Mouse (Mus musculus) stomach, postnatal 0 days (tissue): ENCODE measurements at regions not wholly inside any gene's neighbourhood (a gene's known extent, or its start where the extent isn't known, plus 50 kb on each side); places are given as distances from the start of the nearest gene placed in this dataset.

Experiments used
- ATAC-seq: fragments of 200-750 bp; cut with Nextera tagmentation; 2 replicates; pipeline ENCODE4 v1.8.0; 2017; ENCODE audit not compliant: low FRiP score, low TSS enrichment
- DNase-seq: peaks from one replicate; pipeline ENCODE4 v3.0.0-alpha.2; 2016; ENCODE audit warnings: low spot score
- H3K27ac ChIP-seq: fragments of 300-500 bp; sonication (generic); replicated peaks from 2 replicates; pipeline ENCODE4 v1.5.1; 2014; ENCODE audit warnings: mild to moderate bottlenecking, control low read depth
- H3K27me3 ChIP-seq: fragments of 300-500 bp; sonication (generic); 2 replicates; pipeline ENCODE4 v1.6.1; 2014; ENCODE audit warnings: low read length; ENCODE audit not compliant: control insufficient read depth, insufficient read depth
- H3K36me3 ChIP-seq: fragments of 300-500 bp; sonication (generic); 2 replicates; pipeline ENCODE4 v1.6.1; 2014; ENCODE audit warnings: low read length, mixed read lengths; ENCODE audit not compliant: control insufficient read depth, insufficient read depth
- H3K4me1 ChIP-seq: fragments of 300-500 bp; sonication (generic); replicated peaks from 2 replicates; pipeline ENCODE4 v1.6.1; 2014; ENCODE audit warnings: antibody characterized with exemption; ENCODE audit not compliant: control insufficient read depth, insufficient read depth
- H3K4me2 ChIP-seq: fragments of 300-500 bp; sonication (generic); replicated peaks from 2 replicates; pipeline ENCODE4 v1.6.1; 2014; ENCODE audit warnings: low read depth, mild to moderate bottlenecking, control low read depth, moderate library complexity
- H3K4me3 ChIP-seq: fragments of 300-500 bp; sonication (generic); 2 replicates; pipeline ENCODE4 v1.5.1; 2014; ENCODE audit warnings: low read depth, low read length, control low read depth
- H3K9ac ChIP-seq: fragments of 300-500 bp; sonication (generic); 2 replicates; pipeline ENCODE4 v1.6.1; 2014; ENCODE audit warnings: mild to moderate bottlenecking, low read length, control low read depth, mixed read lengths
- H3K9me3 ChIP-seq: fragments of 300-500 bp; sonication (generic); 2 replicates; pipeline ENCODE4 v1.6.1; 2016; ENCODE audit warnings: low read length; ENCODE audit not compliant: control insufficient read depth
- CTCF ChIP-seq: IDR thresholded peaks from 2 replicates; pipeline ENCODE4 v1.5.1; 2016; ENCODE audit warnings: antibody characterized with exemption, low read depth, mild to moderate bottlenecking, moderate library complexity
- EP300 ChIP-seq: optimal IDR thresholded peaks from 2 replicates; pipeline ENCODE3; 2016; ENCODE audit warnings: antibody characterized with exemption
- WGBS: fragments of 180-500 bp; shearing (Covaris S2); extraction: QIAGEN DNeasy Blood & Tissue Kit; methylation state at CpG from one replicate; pipeline ENCODE4 v1.1.7; 2014; 5-methylcytosine and 5-hydroxymethylcytosine counted together

DNA sequence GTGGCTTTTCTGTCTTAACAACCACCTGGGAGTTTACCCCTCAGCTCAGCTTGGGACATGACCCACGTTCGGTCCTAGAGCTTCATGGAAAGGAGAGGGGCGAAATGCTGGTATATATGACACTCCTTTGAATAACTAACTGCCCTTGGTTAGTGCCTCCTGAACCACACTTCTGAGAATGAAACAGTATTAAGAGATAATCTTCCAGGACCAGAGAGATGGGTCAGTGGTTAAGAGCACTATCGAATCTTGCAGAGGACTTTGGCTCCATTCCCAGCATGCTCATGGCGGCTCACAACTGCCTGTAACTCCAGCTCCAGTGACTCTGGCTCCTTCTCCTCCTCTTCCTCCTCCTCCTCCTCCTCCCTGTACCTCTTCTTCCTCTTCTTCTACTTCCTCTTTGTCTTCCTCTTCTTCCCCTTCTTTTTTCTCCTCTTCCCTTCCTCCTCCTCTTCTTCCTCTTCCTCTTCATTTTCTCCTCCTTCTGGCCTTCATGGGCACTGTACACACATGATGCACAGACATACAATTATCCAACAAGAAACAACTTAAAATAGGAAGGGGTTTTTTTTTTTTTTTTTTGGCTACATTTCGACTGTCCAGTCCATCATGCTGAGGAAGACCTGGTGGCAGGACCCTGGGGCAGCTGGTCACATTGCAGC is 71.0 kb upstream of the Ctnnb1 start:
- Histone ChIP-seq H3K4me1 (no peaks in the 10 kb centered on the region), H3K27ac (no peak overlapping the region), H3K9me3 (no peaks in the 10 kb centered on the region), H3K36me3 (no peaks in the 10 kb centered on the region), H3K4me2 (no peak overlapping the region), H3K27me3 (no peaks in the 10 kb centered on the region), H3K4me3 (no peak overlapping the region), H3K9ac (no peak overlapping the region)
- ATAC-seq (no peak), DNase-seq (no peak)
- TF ChIP-seq CTCF (no peak), EP300 (no peak)
- 84% methylated on average over 6 of the region's 6 CpGs for WGBS

DNA sequence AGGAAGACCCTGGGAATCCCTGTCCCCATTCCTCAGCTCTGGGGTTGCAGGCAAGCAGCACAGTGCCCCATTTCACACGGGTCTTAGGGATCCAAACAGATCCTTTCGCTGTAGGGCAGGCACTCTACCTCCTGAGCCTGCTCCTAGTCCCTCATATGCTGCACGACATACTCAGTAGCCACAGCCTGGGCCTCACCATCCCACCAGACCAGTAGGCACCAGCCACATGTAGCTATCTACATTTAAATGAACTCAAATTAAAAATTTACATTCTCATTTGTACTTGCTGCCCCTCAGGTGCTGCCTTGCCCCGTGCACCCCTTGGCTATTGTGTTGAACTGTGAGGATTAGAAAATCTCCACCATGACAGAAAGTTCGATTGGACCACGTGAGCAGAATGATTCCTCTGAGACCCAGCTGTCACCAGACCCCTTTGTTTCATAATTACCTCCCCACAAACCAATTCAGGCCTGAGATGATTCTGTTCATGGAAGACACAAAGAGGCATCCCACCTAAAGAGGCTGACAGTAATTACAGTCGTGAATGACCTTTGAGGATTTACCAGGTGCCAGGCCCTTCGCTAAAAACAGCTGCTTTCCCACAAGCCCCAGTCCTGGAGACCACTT is 67.9 kb upstream of the Ctnnb1 start:
- ATAC-seq (no peak), DNase-seq (no peak)
- no peaks in the 10 kb centered on the region for H3K36me3 ChIP-seq
- H3K27me3 ChIP-seq = no peaks in the 10 kb centered on the region
- H3K27ac ChIP-seq = no peak overlapping the region
- no peak overlapping the region for H3K9ac ChIP-seq
- no peak overlapping the region for H3K4me2 ChIP-seq
- no peaks in the 10 kb centered on the region for H3K9me3 ChIP-seq
- no peaks in the 10 kb centered on the region for H3K4me1 ChIP-seq
- 78% methylated on average over 8 of the region's 8 CpGs for WGBS
- no peak overlapping the region for H3K4me3 ChIP-seq
- no peak for TF ChIP-seq EP300
- no peak for TF ChIP-seq CTCF

DNA sequence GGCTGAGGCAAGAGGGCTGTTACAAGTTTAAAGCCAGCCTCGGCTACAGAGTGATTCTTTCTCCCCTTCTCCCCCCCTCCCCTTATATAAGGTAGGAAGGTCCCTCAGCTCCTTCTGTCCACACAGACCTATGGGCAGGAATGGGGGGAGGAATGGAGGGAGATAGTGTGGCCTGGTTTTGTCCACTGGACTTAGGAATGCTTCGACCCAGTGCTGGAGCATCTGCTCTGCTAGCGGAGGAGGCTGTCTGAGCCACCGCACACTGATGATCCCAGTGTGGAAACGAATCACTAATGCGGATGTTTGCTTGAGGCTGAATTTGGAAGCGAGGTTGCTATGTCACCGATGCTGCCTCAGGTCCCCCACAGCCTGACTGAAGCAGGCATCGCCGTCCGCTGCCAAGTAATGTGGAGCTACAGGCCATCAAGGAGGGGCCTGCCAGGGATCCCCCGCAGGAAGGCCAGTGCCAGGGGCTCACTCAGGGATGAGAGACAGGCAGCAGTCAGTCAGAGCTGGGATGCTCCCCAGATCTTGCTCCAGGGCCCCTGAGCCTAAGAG is 67.1 kb upstream of the Ctnnb1 start:
- no peaks in the 10 kb centered on the region for H3K27me3 ChIP-seq
- no peak overlapping the region for H3K4me2 ChIP-seq
- no peak overlapping the region for H3K9ac ChIP-seq
- H3K4me1 ChIP-seq = no peaks in the 10 kb centered on the region; the same call in 1 of the 2 replicates
- no peak overlapping the region for H3K27ac ChIP-seq
- H3K36me3 ChIP-seq = no peaks in the 10 kb centered on the region
- WGBS = 68% methylated on average over 12 of the region's 12 CpGs
- no peaks in the 10 kb centered on the region for H3K9me3 ChIP-seq
- ATAC-seq (no peak), DNase-seq (no peak)
- no peak overlapping the region for H3K4me3 ChIP-seq
- TF ChIP-seq CTCF (no peak), EP300 (no peak)

DNA sequence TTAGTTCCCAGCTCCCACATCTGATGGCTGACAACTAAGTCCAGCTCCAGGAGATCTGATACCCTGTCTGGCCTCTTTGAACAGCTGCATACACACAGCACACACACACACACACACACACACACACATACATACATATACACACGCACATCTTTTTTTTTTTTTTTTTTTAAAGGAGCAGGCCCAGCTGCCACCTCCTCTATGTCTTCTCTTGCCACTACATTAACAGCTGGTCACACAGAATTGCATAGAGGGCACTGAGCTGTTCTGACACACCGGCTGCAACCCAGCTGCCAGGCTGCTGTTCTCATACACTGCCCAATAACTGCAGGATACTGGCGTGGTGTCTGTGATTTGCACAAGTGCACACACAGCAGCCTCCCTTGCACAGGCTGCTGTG is 64.6 kb upstream of the Ctnnb1 start:
- TF ChIP-seq EP300 = no peak
- no peak for TF ChIP-seq CTCF
- Histone ChIP-seq H3K27ac (no peak overlapping the region), H3K4me3 (no peak overlapping the region), H3K9ac (no peak overlapping the region), H3K4me1 (no peaks in the 10 kb centered on the region; the same call in 1 of the 2 replicates), H3K4me2 (no peak overlapping the region), H3K27me3 (no peaks in the 10 kb centered on the region), H3K36me3 (no peaks in the 10 kb centered on the region), H3K9me3 (no peaks in the 10 kb centered on the region)
- 88% methylated on average over 2 of the region's 3 CpGs for WGBS
- DNase-seq = no peak
- ATAC-seq = no peak

DNA sequence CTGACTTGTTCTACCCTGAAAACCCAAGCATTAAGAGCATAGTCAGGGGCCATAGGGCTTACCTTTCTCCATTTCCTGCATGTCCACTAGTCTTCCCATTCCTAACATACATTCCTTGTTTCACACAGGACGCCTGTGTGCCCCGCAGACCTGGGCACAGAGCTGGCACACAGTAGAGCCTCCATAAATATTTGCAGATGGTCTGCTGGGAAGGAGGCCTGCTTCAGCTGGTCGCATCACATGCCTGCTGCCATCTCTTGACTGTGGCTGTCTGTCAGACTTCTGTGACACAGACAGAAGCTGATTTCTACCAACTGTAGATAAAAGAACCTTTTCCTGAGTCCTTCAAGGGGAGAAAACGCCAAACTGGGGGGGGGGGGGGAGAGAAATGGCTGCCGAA is 62.8 kb upstream of the Ctnnb1 start:
- Histone ChIP-seq H3K27ac (no peak overlapping the region), H3K9me3 (no peaks in the 10 kb centered on the region), H3K27me3 (no peaks in the 10 kb centered on the region), H3K4me3 (no peak overlapping the region), H3K36me3 (no peaks in the 10 kb centered on the region), H3K4me2 (no peak overlapping the region), H3K9ac (no peak overlapping the region), H3K4me1 (no peaks in the 10 kb centered on the region; the same call in 1 of the 2 replicates)
- ATAC-seq (no peak), DNase-seq (no peak)
- 64% methylated on average over 3 of the region's 5 CpGs for WGBS
- TF ChIP-seq CTCF = no peak
- no peak for TF ChIP-seq EP300

DNA sequence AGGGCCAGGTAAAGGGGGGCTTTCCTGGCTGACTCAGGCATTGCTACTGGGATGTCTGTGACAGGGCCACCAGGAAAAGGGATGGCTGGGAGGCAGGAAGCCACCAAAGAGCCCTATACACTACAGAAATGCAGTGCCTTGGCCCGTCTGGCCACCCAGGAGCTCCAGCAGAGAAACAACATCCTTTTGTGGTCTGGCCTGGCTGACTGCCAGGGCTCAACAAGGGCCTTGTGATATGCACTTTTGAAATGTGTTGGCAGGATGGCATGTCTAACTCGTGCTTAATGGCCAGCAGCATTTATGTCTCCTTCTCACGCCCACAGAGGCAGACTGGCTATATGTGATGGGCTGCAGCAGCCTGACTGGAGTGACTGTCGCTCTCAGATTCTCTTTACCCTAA is 62.3 kb upstream of the Ctnnb1 start:
- H3K4me1 ChIP-seq = no peaks in the 10 kb centered on the region; the same call in 1 of the 2 replicates
- H3K4me3 ChIP-seq = no peak overlapping the region
- no peaks in the 10 kb centered on the region for H3K27me3 ChIP-seq
- WGBS = 31% methylated on average over 4 of the region's 4 CpGs
- H3K4me2 ChIP-seq = no peak overlapping the region
- TF ChIP-seq EP300 = no peak
- TF ChIP-seq CTCF = no peak
- peak; percentile 56 for DNase-seq
- ATAC-seq = 0 out of 2 replicates have a peak, but pooled peaks have one; percentile 28
- H3K27ac ChIP-seq = no peak overlapping the region
- no peaks in the 10 kb centered on the region for H3K9me3 ChIP-seq
- no peak overlapping the region for H3K9ac ChIP-seq
- H3K36me3 ChIP-seq = no peaks in the 10 kb centered on the region
